Mouse (Mus musculus): Measurements from ENCODE around the gene D330045A20Rik. TPM values are rescaled to one million over a fixed set of nuclear protein-coding genes. Genes with fewer than 3 reads are reported as not detected.
"Not testable (repeated sequence)": the region's sequence is repeated elsewhere in the genome, so short reads cannot be mapped to it uniquely, and the experiment has no call there.

Gene D330045A20Rik
- total RNA-seq (2022): under 1 TPM in 2 of 4 experiments, not detected in 2; 0.13 to 0.51 TPM

- no peak for DNase-seq (ENCODE audit: low spot score in 2 of 2)
Measured at GRCm38 (mm10) chrX:139480022-139480894, at the start of gene D330045A20Rik. Gene D330045A20Rik (plus strand): TSS chrX:139480367.

- no peak for DNase-seq (ENCODE audit: low spot score in 2 of 2)
Measured at GRCm38 (mm10) chrX:139432550-139432949, 47.6 kb upstream of the D330045A20Rik start.

- no peak for DNase-seq (ENCODE audit: low spot score in 2 of 2)
Measured at GRCm38 (mm10) chrX:139435202-139435601, 45.0 kb upstream of the D330045A20Rik start.

GRCm38 (mm10) chrX:139441057-139441456, 39.1 kb upstream of the D330045A20Rik start:
- not testable (repeated sequence) for DNase-seq (ENCODE audit: low spot score in 2 of 2)

GRCm38 (mm10) chrX:139456812-139457211, 23.4 kb upstream of the D330045A20Rik start:
- DNase-seq (ENCODE audit: low spot score in 2 of 2): no peak

- no peak for DNase-seq (ENCODE audit: low spot score in 2 of 2)
Measured at GRCm38 (mm10) chrX:139482083-139482482, 1.9 kb downstream of the D330045A20Rik start.

- DNase-seq (ENCODE audit: low spot score in 2 of 2): no peak
Measured at GRCm38 (mm10) chrX:139484974-139485373, 4.8 kb downstream of the D330045A20Rik start.

- no peak for DNase-seq (ENCODE audit: low spot score in 2 of 2)
Measured at GRCm38 (mm10) chrX:139516156-139516555, 36.0 kb downstream of the D330045A20Rik start.

GRCm38 (mm10) chrX:139519251-139519650, 39.1 kb downstream of the D330045A20Rik start:
- DNase-seq (ENCODE audit: low spot score in 2 of 2): no peak

GRCm38 (mm10) chrX:139524303-139525091, 44.3 kb downstream of the D330045A20Rik start:
- no peak for DNase-seq (ENCODE audit: low spot score in 2 of 2)

GRCm38 (mm10) chrX:139525724-139526123, 45.6 kb downstream of the D330045A20Rik start:
- DNase-seq (ENCODE audit: low spot score in 2 of 2): no peak

GRCm38 (mm10) chrX:139526984-139527383, 46.8 kb downstream of the D330045A20Rik start:
- no peak for DNase-seq (ENCODE audit: low spot score in 2 of 2)

GRCm38 (mm10) chrX:139529678-139530077, 49.5 kb downstream of the D330045A20Rik start:
- DNase-seq (ENCODE audit: low spot score in 2 of 2): no peak

- DNase-seq (ENCODE audit: low spot score in 2 of 2): no peak
Measured at GRCm38 (mm10) chrX:139532293-139532692, 52.1 kb downstream of the D330045A20Rik start.

GRCm38 (mm10) chrX:139537641-139538397, 57.7 kb downstream of the D330045A20Rik start:
- no peak for DNase-seq (ENCODE audit: low spot score in 2 of 2)

GRCm38 (mm10) chrX:139543726-139544125, 63.6 kb downstream of the D330045A20Rik start:
- DNase-seq (ENCODE audit: low spot score in 2 of 2): no peak

- no peak for DNase-seq (ENCODE audit: low spot score in 2 of 2)
Measured at GRCm38 (mm10) chrX:139550456-139550855, 70.3 kb downstream of the D330045A20Rik start.

- DNase-seq (ENCODE audit: low spot score in 2 of 2): no peak
Measured at GRCm38 (mm10) chrX:139552090-139552489, 71.9 kb downstream of the D330045A20Rik start.

GRCm38 (mm10) chrX:139562255-139562924, 82.2 kb downstream of the D330045A20Rik start:
- DNase-seq (ENCODE audit: low spot score in 2 of 2): no peak

- DNase-seq (ENCODE audit: low spot score in 2 of 2): no peak
Measured at GRCm38 (mm10) chrX:139562925-139563461, 82.8 kb downstream of the D330045A20Rik start, which contains the start of gene Rnf128. Gene Rnf128 (plus strand): TSS chrX:139563316.

Data from gastrocnemius, adult 8-10 months (tissue).